Mouse (Mus musculus) intestine, embryonic 14.5 days (tissue): ENCODE results near the gene H2-Ke6. TPM values are rescaled to one million over a fixed set of nuclear protein-coding genes. Genes with fewer than 3 reads are reported as not detected.

ENCODE experiments used
- ATAC-seq: fragments of 200-750 bp; cut with Nextera tagmentation; replicated peaks from 2 replicates; pipeline ENCODE4 v1.8.0; 2017; ENCODE audit warnings: low read depth, moderate number of reproducible peaks, moderate TSS enrichment, moderate library complexity; ENCODE audit not compliant: low FRiP score, low TSS enrichment
- DNase-seq: peaks from one replicate; pipeline ENCODE4 v3.0.0-alpha.2; 2018; ENCODE audit warnings: low spot score
- H3K27ac ChIP-seq: fragments of 300-500 bp; sonication (generic); 2 replicates; pipeline ENCODE4 v1.5.1; 2014; ENCODE audit warnings: low read depth, mild to moderate bottlenecking, control low read depth
- H3K27me3 ChIP-seq: fragments of 300-500 bp; sonication (generic); replicated peaks from 2 replicates; pipeline ENCODE4 v1.6.1; 2014; ENCODE audit warnings: low read length, control low read depth; ENCODE audit not compliant: control insufficient read depth, insufficient read depth
- H3K36me3 ChIP-seq: fragments of 300-500 bp; sonication (generic); 2 replicates; pipeline ENCODE4 v1.6.1; 2014; ENCODE audit warnings: low read length, control low read depth; ENCODE audit not compliant: control insufficient read depth, insufficient read depth
- H3K4me1 ChIP-seq: fragments of 300-500 bp; sonication (generic); replicated peaks from 2 replicates; pipeline ENCODE4 v1.6.1; 2014; ENCODE audit warnings: low read length, control low read depth, mixed read lengths; ENCODE audit not compliant: control insufficient read depth, insufficient read depth
- H3K4me2 ChIP-seq: fragments of 300-500 bp; sonication (generic); 2 replicates; pipeline ENCODE4 v1.6.1; 2014; ENCODE audit warnings: low read length
- H3K4me3 ChIP-seq: fragments of 300-500 bp; sonication (generic); 2 replicates; pipeline ENCODE4 v1.5.1; 2014; ENCODE audit warnings: low read depth, low read length, control low read depth, mixed read lengths
- H3K9ac ChIP-seq: fragments of 300-500 bp; sonication (generic); 2 replicates; pipeline ENCODE4 v1.6.1; 2014; ENCODE audit warnings: mild to moderate bottlenecking, low read length
- H3K9me3 ChIP-seq: fragments of 300-500 bp; sonication (generic); 2 replicates; pipeline ENCODE4 v1.6.1; 2016; ENCODE audit warnings: low read length, control low read depth; ENCODE audit not compliant: control insufficient read depth
- WGBS: fragments of 180-500 bp; shearing (Covaris S2); extraction: QIAGEN DNeasy Blood & Tissue Kit; methylation state at CpG from one replicate; pipeline ENCODE4 v1.1.7; 2014; 5-methylcytosine and 5-hydroxymethylcytosine counted together
- polyA plus RNA-seq: library from polyadenylated mRNA; unstranded; fragments of >200 nt; fragmentation: Nextera tagmentation; extraction: Ambion mirVana; gene quantifications from 2 replicates; pipeline ENCODE4 v1.2.1, GENCODE M21; 2014

The H2-Ke6 gene
- polyA plus RNA-seq, 1 experiment from 2014 or later: 49.7 TPM

DNA sequence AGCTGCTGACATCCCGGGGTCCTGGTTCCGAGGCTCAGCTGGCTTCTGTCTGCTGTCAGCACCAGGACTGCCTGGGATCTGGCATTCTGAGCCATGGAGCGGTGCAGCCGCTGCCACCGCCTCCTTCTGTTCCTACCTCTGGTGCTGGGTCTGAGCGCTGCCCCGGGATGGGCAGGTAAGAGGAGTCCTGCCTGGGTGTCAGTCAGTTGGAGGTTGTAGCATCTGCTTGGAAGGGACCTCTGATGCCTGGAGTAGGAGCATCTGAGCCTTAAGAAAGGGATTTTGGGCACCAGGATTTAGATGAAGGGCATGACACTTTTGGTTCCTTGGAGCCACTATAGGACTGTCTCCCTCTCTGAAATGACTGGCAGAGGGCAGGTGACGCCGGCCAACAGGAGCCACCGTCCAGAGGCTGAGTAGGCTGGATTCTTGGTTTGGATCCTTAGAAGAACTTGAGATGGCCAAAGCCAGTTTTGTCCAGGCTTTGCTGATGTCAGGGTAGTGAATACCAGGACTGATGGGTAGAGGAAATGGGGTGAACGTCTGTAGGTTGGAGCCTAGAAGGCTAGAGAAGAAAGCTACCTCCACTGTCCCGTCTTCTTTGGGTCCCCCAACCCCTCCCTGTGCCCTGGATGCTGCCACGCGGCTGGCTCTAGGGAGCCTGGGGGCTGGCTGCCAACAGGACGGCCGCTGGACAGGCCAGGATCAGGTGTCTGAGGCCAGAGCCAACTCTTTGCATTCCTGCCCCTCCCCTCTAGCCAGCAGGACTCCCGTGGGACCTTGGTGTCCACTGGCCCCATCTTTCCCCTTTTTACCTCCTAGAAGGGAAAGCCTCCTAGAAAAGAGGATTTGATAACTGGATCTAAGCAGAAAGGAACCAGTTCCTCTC is 11.9 kb upstream of the H2-Ke6 start:
- H3K9me3 ChIP-seq: no peaks in the 10 kb centered on the region
- H3K4me2 ChIP-seq: peak overlapping the region; percentile 47
- no peak for ATAC-seq
- DNase-seq: peak; percentile 68
- peaks cover 2% of the 10 kb centered on the region; the same call in 1 of the 2 replicates for H3K27me3 ChIP-seq
- peaks cover 33% of the 10 kb centered on the region for H3K36me3 ChIP-seq
- no peak overlapping the region for H3K9ac ChIP-seq
- H3K4me3 ChIP-seq: no peak overlapping the region
- no peak overlapping the region for H3K27ac ChIP-seq
- 25% methylated on average over 17 of the region's 17 CpGs for WGBS
- H3K4me1 ChIP-seq: 0 out of 2 replicates have a peak, but pooled peaks cover 6% of the 10 kb centered on the region

DNA sequence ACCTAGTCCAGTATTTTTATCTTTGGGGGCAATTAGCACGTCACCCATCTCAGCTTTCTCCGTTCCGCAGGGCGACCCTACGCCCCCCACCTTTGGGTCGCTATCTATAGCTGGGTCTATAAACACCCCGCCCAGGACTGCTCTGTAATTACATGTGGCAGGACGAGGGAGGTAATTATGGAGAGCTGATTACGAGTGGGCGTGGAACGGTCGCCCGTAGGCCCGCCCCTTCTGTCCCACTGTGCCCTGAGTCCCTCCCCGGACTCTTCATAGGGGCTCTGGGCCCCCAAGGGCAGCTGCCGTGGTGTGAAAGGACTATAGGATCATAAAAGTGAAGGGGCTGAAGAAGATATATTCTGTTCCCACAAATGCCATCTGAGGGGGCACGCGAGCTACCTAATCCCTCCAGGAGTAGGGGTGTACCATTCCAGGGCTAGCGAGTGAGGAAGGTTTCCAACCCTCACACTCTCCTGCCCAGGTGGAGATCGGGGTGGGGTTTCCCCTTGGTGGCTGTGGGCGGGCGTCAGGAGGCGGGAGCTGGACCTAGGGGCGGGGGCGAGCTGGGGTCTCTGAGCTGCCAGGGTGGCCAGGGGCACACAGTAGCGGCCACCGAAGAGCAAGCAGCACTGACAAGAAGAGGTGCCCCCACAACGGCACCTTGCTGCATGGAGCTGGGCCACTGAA is 11.2 kb upstream of the H2-Ke6 start, which contains the start of gene Col11a2:
Gene Col11a2, plus strand, starts transcription at position 560 of the 684 bp plus-strand sequence.
- 0 out of 2 replicates have a peak within 1 kb of the TSS, but pooled peaks have one; percentile 13 for H3K9ac ChIP-seq
- peaks cover 41% of the 10 kb centered on the region for H3K36me3 ChIP-seq
- WGBS: 6% methylated on average over 28 of the region's 28 CpGs
- peak within 1 kb of the TSS; percentile 47 for H3K4me2 ChIP-seq
- no peak within 1 kb of the TSS for H3K27ac ChIP-seq
- DNase-seq (no peak), ATAC-seq (peak; percentile 24; the same call in 1 of the 2 replicates)
- H3K9me3 ChIP-seq: no peaks in the 10 kb centered on the region
- peak within 1 kb of the TSS; percentile 15; the same call in 1 of the 2 replicates for H3K4me3 ChIP-seq
- peaks cover 2% of the 10 kb centered on the region; the same call in 1 of the 2 replicates for H3K27me3 ChIP-seq
- H3K4me1 ChIP-seq: 0 out of 2 replicates have a peak, but pooled peaks cover 6% of the 10 kb centered on the region

DNA sequence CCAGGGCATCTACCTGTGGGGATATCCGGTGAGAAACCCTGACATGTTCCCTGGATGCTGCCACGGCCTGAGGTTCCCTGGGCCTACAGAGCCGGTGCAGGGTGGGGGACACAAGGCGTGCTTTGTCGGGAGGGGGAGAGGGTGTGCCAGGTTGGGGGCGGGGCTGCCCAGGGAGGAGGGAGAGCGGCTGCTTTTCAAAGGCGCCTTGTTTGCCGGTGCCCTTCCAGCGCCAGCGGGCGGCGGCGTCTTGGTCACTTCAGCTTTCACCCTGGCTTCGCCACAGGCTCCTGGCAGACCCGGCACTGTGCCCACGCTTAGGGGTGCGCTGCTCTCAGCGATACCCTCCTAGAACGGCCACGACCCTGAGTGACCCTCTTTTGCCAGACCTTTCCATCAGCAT is 10.6 kb upstream of the H2-Ke6 start:
- Histone ChIP-seq H3K27me3 (peaks cover 2% of the 10 kb centered on the region; the same call in 1 of the 2 replicates), H3K4me1 (peaks cover 7% of the 10 kb centered on the region; the same call in 1 of the 2 replicates), H3K4me2 (peak overlapping the region; percentile 47), H3K4me3 (peak overlapping the region; percentile 15; the same call in 1 of the 2 replicates), H3K36me3 (peaks cover 44% of the 10 kb centered on the region), H3K9ac (no peak overlapping the region), H3K9me3 (no peaks in the 10 kb centered on the region), H3K27ac (no peak overlapping the region)
- DNase-seq (peak; percentile 61), ATAC-seq (peak; percentile 9; the same call in 1 of the 2 replicates)
- 16% methylated on average over 21 of the region's 21 CpGs for WGBS

DNA sequence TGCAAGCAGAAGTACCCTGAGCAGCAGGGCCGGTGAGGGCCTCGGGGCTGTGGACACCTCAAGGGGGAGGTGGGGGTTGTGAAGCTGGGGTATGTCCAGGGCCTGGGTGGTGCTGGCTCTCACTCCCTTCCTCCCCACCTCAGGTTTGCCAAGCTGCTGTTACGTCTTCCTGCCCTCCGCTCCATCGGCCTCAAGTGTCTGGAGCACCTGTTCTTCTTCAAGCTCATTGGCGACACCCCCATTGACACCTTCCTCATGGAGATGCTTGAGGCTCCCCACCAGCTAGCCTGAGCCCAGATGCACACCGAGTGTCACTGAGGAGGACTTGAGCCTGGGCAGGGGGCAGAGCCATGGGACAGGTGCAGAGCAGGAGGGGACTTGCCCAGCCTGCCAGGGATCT is 9.4 kb upstream of the H2-Ke6 start:
- peaks cover 17% of the 10 kb centered on the region for H3K4me1 ChIP-seq
- no peak overlapping the region for H3K27ac ChIP-seq
- H3K9ac ChIP-seq: no peak overlapping the region
- 86% methylated on average over 7 of the region's 7 CpGs for WGBS
- DNase-seq: no peak
- H3K4me2 ChIP-seq: no peak overlapping the region
- H3K4me3 ChIP-seq: no peak overlapping the region
- peaks cover 44% of the 10 kb centered on the region for H3K36me3 ChIP-seq
- no peak for ATAC-seq
- H3K9me3 ChIP-seq: no peaks in the 10 kb centered on the region
- H3K27me3 ChIP-seq: peaks cover 2% of the 10 kb centered on the region; the same call in 1 of the 2 replicates

DNA sequence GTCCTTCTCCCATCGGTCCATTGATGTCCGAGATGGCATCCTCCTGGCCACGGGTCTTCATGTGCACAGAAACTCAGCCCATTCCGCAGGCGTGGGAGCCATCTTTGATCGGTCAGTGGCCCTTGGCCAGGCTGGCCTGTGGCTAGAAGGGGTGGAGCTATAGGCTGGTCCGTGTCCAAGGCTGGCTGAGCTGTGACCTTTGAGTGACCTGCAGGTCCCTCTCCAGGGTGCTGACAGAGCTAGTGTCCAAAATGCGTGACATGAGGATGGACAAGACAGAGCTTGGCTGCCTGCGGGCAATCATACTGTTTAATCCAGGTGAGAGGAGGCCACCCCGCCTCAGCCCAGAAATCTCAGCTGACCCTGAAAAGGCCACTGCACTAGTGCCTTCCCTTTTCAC is 8.8 kb upstream of the H2-Ke6 start:
- Histone ChIP-seq H3K4me3 (no peak overlapping the region), H3K4me2 (no peak overlapping the region), H3K27me3 (peaks cover 2% of the 10 kb centered on the region; the same call in 1 of the 2 replicates), H3K9me3 (no peaks in the 10 kb centered on the region), H3K27ac (no peak overlapping the region), H3K9ac (no peak overlapping the region), H3K4me1 (peaks cover 17% of the 10 kb centered on the region), H3K36me3 (peaks cover 44% of the 10 kb centered on the region)
- WGBS: 77% methylated on average over 10 of the region's 10 CpGs
- no peak for DNase-seq
- no peak for ATAC-seq

DNA sequence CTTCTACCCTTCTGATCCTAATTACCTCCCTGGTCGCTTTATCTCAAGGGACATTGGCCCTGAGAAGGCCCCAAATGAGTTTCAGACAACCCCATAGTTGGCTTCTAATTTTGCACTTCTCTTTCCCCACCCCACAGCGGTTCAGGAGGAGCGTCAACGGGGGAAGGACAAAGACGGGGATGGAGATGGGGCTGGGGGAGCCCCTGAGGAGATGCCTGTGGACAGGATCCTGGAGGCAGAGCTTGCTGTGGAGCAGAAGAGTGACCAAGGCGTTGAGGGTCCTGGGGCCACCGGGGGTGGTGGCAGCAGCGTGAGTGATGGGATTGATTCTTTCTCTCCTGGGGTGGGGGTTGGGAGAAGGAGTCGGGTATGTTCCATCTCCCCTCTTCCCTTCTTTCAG is 7.7 kb upstream of the H2-Ke6 start:
- H3K27me3 ChIP-seq: peaks cover 2% of the 10 kb centered on the region; the same call in 1 of the 2 replicates
- no peak overlapping the region for H3K9ac ChIP-seq
- ATAC-seq: no peak
- no peak overlapping the region for H3K27ac ChIP-seq
- H3K4me1 ChIP-seq: peaks cover 19% of the 10 kb centered on the region
- no peak overlapping the region for H3K4me3 ChIP-seq
- H3K9me3 ChIP-seq: no peaks in the 10 kb centered on the region
- DNase-seq: no peak
- H3K4me2 ChIP-seq: no peak overlapping the region
- peaks cover 44% of the 10 kb centered on the region for H3K36me3 ChIP-seq
- 89% methylated on average over 9 of the region's 9 CpGs for WGBS

DNA sequence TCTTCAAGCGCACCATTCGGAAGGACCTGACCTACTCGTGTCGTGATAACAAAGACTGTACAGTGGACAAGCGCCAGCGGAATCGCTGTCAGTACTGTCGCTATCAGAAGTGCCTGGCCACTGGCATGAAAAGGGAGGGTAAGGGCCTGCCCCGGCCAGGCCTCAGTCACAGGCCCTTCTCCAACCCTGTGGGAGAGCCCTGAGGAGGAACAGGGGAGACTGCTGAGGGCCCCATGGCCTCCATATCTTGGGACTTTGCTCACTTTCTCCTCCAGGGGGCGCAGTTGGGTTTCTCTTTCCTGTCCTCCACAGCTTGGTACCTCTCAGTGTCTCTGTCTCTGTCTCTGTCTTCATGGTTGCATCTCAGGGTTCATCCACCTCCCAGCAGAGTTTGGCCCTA is 6.2 kb upstream of the H2-Ke6 start:
- Histone ChIP-seq H3K4me2 (no peak overlapping the region), H3K9ac (no peak overlapping the region), H3K27me3 (peaks cover 2% of the 10 kb centered on the region; the same call in 1 of the 2 replicates), H3K4me1 (peaks cover 28% of the 10 kb centered on the region), H3K27ac (no peak overlapping the region), H3K9me3 (no peaks in the 10 kb centered on the region), H3K4me3 (no peak overlapping the region), H3K36me3 (peaks cover 57% of the 10 kb centered on the region)
- peak; percentile 81 for DNase-seq
- WGBS: 76% methylated on average over 10 of the region's 10 CpGs
- no peak for ATAC-seq

DNA sequence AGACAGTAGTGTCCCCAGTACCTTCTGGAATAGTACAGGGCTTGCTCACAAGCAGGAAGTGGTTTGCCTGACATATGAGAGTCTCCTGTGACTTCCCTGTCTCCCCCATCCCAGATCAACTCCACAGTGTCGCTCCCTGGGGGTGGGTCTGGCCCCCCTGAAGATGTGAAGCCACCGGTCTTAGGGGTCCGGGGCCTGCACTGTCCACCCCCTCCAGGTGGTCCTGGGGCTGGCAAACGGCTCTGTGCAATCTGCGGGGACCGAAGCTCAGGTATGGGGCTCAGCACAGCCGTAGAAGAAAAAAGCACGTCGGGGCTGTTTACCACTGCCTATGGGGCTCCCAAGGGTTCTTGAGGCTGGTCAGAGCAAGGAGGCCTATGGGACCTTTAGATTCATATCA is 5.6 kb upstream of the H2-Ke6 start:
- peaks cover 29% of the 10 kb centered on the region for H3K4me1 ChIP-seq
- H3K9ac ChIP-seq: 0 out of 2 replicates have a peak overlapping the region, but pooled peaks have one; percentile 93
- H3K36me3 ChIP-seq: peaks cover 63% of the 10 kb centered on the region
- no peak overlapping the region for H3K4me3 ChIP-seq
- H3K27me3 ChIP-seq: 0 out of 2 replicates have a peak, but pooled peaks cover 2% of the 10 kb centered on the region
- no peaks in the 10 kb centered on the region for H3K9me3 ChIP-seq
- 91% methylated on average over 9 of the region's 9 CpGs for WGBS
- no peak overlapping the region for H3K27ac ChIP-seq
- DNase-seq (no peak), ATAC-seq (no peak)
- peak overlapping the region; percentile 64; the same call in 1 of the 2 replicates for H3K4me2 ChIP-seq
